Mouse (Mus musculus): Measurements from ENCODE around the gene Cnot6l.

Cnot6l gene

DNA sequence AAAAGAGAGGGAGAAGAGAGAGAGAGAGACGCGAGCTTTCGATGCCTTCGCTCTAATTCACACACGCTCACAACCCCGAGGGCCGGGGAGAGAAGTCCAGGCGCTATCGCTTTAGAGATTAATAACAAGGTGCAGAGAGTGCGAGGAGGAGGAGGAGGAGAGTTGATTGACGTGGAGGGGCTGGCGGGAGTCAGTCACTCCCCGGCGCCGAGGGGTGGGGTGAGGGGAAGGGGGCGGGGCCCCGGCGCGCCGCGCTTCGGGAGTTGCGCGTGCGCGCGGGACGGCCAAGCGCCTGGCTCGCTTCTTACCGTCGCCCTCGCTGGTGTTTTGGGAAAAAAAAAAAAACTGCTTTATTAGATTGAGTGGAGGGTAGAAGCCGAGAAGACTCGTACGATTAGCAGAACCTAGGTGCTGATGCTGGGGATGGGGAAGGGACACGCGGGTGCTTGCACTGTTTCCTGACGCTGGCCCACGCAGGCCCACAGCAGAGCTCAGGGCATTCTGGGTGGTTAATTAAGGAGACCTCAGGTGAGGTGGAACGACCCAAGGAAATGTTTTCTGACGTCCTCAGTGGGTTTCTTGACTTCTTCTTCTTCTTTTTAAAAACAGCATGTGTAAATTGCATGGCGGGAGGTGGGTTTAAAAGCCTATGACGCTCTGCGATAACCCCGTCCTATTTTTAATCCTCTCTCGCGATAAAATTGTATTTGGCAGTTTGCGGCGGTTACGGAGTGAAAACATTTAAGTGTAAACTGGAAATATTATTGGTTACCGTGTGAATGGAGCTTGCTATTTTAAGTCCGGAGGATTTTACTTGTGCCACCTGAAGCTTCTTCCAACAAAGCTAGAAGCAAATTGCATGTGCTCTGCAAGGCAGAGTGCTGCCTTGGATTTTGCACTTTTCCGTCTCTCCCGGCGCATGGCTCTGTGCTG lies 1.3 kb downstream of the Cnot6l start:
- in situ Hi-C loops (cut with MboI; ENCODE audit: unreplicated experiment in 2 of 2), result no loop called here

DNA sequence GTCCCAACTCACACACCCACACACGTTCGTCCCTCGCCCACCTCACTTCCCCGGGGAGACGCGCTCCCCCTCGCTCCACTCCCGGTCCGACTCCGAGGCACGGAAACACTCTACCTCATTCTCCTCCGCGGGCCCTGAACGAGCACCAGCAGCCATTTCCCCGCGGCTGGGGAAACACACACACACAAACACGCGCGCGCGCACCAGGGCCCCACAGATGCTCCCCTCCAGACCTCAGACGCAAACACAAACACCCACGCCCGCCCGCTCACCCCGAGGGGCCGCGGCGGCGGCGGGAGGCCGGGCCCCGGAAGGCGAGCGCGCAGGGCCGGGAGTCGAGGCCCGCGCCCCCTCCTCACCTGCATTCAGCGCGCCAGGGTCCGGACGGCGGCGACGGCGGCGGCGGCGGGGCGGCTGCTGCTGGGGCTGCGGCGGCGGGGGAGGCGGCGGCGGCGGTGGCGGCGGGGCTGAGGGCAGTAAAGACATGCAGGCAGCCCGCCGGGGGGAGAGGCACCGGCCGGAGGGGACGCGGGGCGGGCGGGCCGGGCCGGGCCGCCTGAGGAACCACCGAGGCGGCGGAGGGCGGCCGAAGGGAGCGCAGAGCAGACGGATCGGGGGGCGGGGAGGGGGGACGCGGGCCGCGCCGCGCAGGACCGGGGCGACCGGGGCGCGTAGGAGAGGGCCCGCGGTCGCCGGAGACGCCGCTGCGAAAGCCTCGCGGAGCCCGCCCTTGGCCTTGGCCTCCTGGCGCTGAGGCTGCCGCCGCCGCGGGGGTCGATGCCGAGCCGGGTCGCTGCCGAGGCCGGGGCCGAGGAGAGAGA lies 2.2 kb downstream of the Cnot6l start:
- in situ Hi-C loops (cut with MboI; ENCODE audit: unreplicated experiment in 2 of 2), result no loop called here

DNA sequence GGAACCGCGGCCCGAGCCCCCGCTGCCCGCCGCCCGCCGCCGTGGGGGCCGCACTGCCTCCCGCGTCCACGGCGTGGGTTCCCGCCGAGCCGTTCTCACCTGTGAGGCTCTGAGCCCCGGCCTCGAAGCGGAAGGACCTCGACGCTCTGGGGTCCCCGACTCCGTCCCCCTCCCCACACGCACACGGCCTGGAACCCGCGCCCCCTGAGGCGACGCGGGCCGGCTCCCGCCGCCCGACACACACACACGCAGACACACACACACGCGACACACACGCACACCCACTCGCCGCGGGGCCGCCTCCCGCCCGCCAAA lies 2.8 kb downstream of the Cnot6l start:
- in situ Hi-C loops (cut with MboI; ENCODE audit: unreplicated experiment in 2 of 2), result no loop called here

DNA sequence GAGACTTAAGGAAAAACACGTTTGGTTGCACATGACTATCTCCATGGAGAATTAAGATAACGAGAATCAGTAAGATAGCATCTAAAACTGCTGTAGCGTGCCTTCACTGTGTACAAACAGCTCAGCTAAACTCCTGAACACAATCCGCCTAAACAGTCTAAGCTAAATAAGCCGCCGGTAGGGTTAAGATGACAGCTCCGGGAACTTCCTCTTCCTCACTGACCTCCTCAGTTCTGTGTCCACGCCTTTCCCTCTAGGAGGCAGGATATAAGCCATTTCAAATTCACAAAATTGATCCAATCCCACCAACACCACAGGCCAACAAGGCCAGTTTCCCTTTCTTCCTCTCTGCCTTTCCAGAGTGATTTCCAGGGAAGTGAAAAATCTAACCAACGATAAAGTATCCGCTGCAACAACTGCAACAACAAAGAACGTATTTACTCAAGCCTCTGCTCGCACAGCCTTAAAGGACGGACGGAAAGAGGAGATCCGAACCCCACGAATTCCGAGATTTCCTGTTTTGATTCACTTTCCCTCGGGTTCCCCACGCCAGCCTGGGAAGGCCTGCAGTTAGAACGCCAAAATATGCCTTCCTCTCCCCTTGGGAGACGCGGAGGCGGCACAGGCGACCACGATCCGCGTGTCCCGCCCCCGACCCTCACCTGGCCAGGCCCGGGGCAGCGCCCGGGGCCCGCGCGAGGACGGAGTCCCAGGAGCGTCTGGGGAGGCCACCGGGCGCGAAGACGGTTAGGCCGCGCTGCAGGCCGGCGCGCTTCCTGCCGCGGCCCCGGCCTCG lies 3.3 kb downstream of the Cnot6l start:
- in situ Hi-C loops (cut with MboI; ENCODE audit: unreplicated experiment in 2 of 2), result no loop called here

DNA sequence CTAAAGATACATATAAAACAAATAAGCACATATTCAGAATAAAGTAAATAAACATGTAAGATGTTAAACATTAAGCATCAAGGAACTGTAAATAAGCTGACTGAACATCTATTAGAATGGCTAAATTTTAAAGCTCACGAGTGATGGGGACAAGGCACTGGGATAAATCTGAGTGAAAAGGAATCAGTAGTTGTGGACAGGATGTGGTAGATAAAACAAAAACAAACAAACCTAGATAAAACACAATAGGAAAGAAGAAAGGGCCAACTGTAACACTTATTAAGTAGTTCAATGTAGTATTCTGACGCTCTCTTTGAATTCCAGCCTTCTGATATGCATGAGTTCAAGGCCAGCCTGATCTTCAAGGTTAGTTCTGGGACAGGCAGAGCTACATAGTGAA lies 21.6 kb downstream of the Cnot6l start:
- in situ Hi-C loops (cut with MboI; ENCODE audit: unreplicated experiment in 2 of 2), result no loop called here

DNA sequence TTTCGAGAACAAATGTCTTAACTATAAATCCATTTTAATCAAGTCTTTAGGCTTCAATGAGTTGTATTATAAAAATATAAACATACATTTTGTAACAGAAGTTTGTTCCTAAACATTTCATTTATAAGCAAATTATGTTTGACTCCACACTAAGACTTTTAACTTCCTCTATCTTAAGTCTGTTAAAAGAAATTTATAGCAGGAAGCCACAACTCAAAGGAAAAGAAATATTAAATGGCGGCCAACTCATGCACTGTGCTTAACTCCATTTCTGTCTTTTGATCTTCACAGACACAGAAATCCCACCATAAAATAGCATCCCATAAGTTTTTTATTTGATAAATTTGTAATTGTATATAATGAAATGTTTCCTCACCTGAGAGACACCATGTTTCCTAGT lies 33.3 kb downstream of the Cnot6l start:
- in situ Hi-C loops (cut with MboI; ENCODE audit: unreplicated experiment in 2 of 2), result no loop called here

DNA sequence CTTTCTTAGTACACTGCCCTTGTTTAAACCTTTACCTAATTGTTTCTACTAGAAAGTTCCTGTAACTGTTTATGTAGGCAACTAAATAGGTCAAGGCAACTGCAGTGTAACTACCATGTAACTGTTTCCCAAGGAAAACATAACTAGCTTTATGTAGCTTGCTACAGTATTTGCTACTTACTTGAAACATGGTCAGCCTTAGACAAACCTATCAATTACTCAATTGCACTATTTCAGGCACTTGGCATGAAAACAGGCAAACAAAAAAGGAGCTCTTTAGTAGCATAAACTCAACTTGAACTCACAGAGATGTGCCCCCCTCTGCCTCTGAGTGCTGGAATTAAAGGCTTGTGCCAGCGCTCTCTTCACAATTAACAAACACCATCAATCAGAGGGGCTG lies 37.1 kb downstream of the Cnot6l start:
- in situ Hi-C loops (cut with MboI; ENCODE audit: unreplicated experiment in 2 of 2), result no loop called here

DNA sequence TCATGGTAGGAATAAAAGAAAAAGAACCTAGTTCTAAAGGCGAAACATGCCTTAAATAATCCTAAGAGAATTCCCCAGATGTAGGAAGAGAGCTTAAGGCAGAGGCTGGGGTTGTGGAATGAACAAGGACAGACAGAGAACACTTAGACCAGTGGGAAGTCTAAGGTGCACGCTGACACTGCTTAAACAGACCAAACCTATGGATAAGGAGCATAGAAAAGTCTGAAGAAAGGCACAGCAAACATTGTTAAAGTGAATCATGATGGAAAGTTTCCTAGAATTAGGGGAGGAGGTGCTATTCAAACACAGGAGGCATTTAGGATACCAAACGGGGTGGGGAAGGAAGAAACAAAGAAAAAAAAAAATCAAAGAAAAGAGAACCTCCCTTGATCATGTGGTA lies 49.0 kb downstream of the Cnot6l start:
- in situ Hi-C loops (cut with MboI; ENCODE audit: unreplicated experiment in 2 of 2), result no loop called here

DNA sequence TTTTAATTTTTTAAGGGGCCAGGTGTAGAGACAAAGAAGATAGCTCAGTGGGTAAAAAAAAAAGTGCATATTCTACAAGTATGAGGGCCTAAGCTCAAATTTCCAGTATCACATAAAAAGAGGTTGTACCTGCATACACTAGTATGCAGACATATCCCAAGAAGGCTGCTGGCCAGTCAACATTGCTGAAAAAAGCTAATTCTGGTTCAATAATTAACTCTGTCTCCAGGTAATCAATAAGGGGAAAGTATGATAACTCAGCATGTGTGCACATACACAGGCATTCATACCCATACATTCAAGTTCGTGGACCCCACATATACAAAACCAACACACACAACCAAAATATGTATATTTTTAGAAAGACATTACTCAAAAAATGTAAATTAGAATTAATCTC lies 59.3 kb downstream of the Cnot6l start:
- in situ Hi-C loops (cut with MboI; ENCODE audit: unreplicated experiment in 2 of 2), result loop anchor here in 1 of 2 experiments (10.0 kb wide), 1 partner anchor 50 kb away; no protein-coding TSS in a partner anchor

DNA sequence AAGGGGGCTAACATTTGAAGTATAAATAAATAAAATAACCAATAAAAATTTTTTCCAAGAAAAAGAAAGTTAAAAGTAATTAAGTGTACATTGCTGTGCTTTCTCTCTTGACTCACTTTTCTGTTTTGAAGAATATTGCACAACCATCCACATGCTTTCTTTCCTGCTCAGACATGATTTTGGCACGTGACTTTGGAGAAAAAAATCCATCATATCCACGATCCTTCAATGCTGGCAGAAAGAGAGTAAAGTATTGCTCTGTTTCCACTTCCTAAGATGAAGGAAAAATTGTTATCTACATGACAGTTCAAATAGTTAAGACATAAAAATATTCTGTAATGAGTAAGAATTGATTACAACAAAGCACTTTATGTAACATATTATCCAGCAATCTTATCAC lies 72.5 kb downstream of the Cnot6l start:
- in situ Hi-C loops (cut with MboI; ENCODE audit: unreplicated experiment in 2 of 2), result no loop called here

DNA sequence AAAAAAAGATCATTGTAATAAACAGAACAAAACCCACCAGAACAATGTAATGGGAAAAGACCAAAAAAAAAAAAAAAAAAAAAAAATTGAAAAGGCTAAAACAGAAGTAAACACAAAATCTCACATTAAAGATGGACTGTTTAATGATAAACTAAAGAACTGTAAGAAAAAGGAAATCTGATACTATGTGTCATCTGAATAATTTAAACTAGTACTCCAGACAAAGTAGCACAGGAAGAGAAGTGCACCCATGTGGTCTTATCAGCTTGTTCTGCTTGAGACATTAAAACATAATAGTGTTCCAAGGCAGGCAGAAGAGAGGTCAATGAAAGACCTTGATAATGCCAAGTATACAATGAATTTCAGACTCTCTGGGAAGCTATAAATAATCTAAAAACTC lies 78.6 kb downstream of the Cnot6l start:
- in situ Hi-C loops (cut with MboI; ENCODE audit: unreplicated experiment in 2 of 2), result loop anchor here in 1 of 2 experiments (10.0 kb wide), 1 partner anchor 139 kb away; no protein-coding TSS in a partner anchor

DNA sequence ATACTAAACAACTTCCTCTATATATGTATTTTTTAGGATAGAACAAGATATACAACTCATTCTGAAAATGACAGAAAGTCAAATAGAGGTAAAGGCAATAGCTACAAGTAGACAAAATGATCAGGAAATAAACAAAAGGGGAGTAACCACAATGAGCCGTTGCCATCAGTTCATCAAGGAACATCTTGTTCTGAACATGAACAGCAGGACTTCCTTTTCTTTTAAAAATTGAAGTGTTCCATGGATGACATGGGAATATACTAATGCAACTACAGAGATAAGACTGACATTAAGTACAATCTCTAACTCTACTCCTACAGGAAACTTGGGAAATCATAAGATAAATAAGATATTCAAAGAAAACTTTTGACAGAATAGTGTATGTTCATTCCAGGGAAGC lies 84.9 kb downstream of the Cnot6l start:
- in situ Hi-C loops (cut with MboI; ENCODE audit: unreplicated experiment in 2 of 2), result no loop called here

DNA sequence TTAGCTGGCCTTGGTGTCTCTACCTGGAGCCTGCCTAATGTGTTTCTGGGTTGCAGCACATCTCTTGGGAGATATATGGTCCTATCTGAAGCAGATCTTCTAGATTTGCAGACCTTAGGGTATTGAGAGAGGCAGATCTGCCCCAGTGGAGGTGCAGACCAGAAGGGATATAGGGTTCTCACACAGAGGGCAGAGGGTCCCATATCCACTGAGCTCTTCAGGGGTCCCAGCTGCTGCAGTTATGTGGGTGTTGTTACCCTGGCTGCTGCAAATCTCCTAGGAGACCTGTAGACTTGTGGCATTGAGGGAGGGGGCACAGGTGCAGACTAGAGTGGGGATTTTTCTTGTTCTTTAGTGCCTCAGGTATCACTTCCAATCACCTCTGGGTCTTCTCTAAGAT lies 98.4 kb downstream of the Cnot6l start:
- in situ Hi-C loops (cut with MboI; ENCODE audit: unreplicated experiment in 2 of 2), result no loop called here

DNA sequence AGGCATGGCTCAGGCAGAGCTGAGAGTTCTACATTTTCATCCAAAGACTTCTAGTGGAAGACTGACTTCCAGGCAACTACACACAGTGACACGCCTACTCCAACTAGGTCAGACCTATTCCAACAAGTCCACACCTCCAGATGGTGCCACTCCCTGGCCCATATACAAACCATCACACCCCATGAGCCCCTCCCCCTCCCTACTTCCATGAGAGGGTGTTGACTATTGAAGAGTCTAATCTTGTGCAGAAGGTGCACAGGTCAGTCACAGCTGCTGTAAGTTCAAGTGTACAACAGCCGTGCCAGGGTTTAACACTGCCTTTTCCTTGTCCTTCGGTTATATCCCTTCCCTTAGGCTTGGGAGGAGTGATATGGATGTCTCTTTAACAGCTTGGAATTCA lies 121.5 kb downstream of the Cnot6l start:
- in situ Hi-C loops (cut with MboI; ENCODE audit: unreplicated experiment in 2 of 2), result no loop called here

DNA sequence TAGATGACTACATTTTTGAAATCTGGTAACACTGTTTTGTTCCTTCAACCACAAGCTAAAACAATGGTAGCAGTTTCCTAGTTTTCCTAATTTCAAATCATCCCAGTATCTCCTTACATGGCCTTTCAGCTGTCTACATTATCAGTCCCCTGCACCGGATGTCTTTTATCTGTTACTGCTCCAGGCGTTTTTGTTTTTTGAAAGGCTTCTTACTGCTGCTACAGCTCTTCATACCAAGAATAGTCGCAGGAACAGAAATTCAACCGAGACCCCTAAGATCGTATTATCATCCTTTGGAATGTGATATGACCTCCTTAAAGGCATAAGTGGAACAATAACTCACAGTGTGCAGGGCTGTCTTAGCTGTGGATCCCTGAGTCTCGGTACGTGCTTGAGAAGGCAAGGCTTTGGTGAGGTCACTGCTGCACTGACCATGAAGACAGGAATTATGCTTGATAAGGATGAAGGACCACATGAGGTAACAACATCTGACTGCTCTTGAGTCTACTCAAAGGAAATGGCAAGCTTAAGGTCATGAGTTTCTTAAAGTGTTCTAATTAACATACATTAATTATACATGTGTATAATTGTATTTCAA lies 122.4 kb downstream of the Cnot6l start:
- in situ Hi-C loops (cut with MboI; ENCODE audit: unreplicated experiment in 2 of 2), result no loop called here

DNA sequence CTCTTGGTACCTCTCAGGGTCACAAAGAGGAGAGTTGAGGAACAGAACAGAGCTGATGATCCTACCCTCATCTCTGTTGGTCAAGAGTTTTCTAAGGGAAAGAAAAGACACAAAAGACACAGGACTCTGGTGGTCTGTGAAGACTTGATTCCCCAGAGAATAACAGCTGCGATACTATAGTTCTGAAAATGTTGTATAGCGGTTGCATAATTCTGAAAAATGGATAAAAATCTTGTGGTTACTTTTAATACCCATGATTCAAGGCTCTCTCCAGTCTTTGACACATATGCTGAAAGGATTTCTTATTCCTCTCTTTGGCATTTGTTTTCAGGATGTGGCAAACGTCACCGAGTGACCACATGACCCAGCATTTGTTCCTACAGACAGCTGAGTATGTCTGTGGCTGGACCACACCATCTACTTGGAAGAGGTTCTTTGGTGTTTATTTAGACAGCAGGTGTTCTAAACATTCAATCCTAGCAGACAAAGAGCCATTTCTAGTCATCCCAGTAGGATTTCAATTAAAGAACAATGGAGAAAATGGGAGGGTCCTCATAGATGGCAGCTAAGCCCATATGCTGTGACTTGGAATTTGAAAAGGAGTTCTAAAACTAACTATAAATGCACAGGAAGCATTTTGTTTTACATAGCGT lies 124.7 kb downstream of the Cnot6l start:
- in situ Hi-C loops (cut with MboI; ENCODE audit: unreplicated experiment in 2 of 2), result no loop called here

DNA sequence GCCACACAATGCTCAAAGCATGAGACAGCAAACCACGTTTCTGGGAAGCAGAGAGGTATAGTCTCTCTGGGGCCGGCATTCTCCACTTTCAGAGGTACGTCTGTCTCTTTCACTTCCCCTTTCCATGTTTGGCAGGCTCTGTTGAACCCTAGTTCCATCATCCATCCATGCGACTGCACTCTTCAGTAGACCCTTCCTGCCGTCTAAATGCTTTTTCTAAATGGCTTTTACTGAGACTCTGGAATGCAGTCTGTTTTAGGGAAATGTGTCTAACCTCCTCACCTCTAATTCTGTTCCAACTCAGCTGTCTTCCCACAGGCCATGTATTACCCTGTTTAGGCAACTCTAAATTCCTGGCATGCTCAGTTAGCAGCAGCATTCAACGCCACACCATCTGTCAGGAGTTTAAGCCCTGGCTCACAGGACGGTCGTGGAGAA lies 126.3 kb downstream of the Cnot6l start:
- in situ Hi-C loops (cut with MboI; ENCODE audit: unreplicated experiment in 2 of 2), result no loop called here

DNA sequence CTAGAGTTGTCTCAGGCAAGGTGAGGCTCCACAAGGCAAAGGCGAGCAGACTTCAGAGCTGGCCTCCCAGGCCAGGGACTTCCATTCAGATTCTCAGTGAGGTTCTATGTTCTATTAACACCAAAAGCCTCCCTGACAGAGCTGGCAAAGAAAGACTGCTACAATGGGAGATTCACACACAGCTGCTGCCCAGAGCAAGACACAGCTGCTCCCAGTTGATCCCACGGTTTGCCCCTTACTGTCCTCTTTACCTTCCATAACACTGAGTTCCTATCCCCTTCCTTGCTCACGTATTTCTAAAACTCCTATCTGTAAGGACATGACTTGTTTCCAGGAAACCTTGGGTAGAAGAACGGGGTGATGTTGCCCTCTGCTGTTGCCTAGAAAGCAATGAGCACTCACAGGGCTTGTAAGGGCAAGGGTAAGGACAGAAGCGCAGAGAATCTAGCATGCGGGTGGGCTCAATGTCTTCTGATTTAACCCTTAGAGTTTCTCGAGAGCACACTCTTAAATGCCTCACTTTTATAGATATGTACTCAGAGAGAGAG lies 127.8 kb downstream of the Cnot6l start:
- in situ Hi-C loops (cut with MboI; ENCODE audit: unreplicated experiment in 2 of 2), result no loop called here

DNA sequence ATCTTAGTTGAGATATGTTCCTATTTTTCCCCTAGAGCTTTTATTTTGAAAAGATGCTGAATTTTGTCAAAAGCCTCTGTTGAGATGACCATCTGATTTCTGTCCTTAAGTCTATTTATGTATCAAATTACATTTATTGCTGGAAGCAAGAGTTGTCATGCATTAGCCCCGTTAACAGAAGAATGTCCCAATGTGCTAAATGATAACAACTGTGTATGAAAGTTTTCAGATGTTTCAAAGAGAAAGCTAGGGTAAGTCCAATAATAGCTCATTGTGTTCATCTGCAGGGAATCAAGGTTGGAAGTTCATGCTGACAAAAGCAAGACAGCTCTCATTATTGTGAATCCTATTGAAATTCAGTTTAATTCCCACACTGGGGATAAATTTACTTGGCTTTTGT lies 129.9 kb downstream of the Cnot6l start:
- in situ Hi-C loops (cut with MboI; ENCODE audit: unreplicated experiment in 2 of 2), result no loop called here

DNA sequence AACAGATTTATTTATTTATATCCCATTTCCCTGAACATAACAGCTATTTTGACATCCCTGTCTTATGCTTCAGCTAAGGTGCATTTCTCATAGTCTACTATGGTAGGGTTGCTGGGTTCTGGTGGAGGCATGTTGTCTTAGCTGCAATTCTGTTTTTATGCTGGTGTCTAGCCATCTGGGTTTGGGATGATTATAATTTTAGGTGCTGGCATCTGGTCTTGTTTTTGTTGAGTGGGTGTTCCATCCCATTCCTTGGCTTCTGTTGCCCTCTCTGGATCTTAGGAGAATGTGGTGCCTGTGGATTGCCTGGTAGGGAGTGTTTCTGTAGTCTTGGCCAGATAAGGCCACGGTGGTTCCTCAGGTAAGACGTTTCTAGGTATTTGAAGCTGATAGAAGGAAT lies 134.2 kb downstream of the Cnot6l start:
- in situ Hi-C loops (cut with MboI; ENCODE audit: unreplicated experiment in 2 of 2), result no loop called here
